Mouse (Mus musculus) adrenal gland, postnatal 25 days (tissue): ENCODE results near the gene Gm16181. TPM values are rescaled to one million over a fixed set of nuclear protein-coding genes. Genes with fewer than 3 reads are reported as not detected.

Source experiments
- DNase-seq: peaks from one replicate; pipeline ENCODE4 v3.0.0; 2021; ENCODE audit warnings: mixed read lengths
- long read RNA-seq: library from polyadenylated mRNA; stranded (forward); transcript quantifications from one replicate; pipeline ENCODE4 v2.0.0, GENCODE M21; 2021
- total RNA-seq: library from RNA; stranded (reverse); gene quantifications from 2 replicates; pipeline ENCODE4 v1.2.3, GENCODE M21; 2021

Gene Gm16181
- not detected in 2 replicates for total RNA-seq
- long read RNA-seq: 0 reads

DNA sequence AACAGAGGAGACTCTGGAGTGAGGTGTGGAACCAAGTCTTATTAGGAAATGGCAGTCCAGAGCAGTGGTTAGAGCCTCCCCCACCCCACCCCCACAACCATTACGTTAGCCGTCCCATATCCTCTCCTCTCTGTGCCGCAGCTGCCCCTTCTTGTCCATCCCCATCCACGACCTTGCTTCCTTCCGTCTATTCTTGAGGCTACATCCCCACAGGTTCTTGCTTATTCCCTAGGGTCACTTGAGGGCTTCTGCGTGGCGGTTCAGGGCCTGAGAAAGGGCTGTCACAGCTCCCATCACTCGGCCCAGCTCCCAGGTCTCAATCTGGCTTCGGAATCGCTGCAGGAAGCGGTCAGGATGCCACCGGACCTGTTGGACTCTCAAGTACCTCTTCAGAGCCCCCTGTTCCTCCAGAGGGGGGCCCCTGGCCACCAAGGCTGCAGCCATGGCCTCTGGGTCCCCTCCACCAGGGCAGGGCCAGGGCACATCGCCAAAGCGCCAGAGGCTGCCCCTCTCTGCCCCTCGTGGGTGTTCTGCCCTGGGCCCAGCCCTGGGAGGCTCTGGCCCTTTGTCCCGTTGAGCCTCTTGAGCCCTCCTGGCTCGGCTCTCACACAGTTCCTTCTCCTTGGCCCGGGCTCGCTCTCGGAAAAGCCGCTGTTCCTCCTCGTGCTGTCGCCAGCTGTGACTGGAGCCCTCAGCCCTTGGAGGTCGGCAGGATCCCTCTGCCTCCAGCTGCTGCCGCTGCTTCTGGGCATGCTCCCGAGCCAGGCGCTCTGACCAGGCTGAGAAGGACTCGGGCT, at the start of gene Gm16181:
Gene Gm16181, plus strand, starts transcription at position 679 of the 797 bp plus-strand sequence.
- DNase-seq: no peak

DNA sequence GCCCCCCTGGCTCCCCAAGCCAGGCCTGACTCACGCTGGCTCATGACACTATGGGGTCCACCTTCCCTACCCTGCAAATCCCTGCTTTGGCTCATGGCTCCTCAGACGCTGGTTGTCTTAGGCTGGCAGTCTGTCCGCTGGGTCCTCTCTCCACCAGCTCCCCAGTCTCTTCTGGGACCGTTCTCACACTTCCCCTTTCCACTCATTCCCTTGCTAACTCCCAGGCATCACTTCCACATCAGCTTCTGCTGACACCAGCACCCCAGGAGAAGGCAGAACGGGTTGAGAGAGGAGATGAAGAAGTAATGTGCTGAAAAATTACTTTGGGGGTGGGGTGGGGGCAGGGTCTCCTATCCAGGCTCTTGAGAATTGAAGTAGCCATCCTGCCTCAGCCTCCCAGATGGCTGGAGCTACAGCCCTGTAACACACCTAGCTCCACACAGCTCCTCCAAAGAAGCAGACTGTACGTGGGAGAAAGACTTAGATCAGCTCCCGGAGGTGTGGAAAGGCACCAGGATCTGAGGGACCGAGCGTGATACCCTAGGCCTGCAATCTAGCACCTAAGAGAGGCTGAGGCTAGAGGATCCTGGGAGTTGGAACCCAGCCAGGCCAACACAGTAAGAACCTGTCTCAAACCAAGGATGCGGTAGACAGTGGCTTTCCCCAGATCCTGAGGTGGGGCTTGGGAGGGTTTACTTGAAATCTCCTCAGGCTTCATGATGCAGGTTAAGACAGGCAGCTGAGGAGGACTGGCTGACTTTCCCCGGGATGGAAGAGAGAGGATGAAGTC, 48.0 kb upstream of the Gm16181 start:
- no peak for DNase-seq

GRCm38 (mm10) chr17:35173329-35173728, 47.3 kb upstream of the Gm16181 start:
- no peak for DNase-seq

DNA sequence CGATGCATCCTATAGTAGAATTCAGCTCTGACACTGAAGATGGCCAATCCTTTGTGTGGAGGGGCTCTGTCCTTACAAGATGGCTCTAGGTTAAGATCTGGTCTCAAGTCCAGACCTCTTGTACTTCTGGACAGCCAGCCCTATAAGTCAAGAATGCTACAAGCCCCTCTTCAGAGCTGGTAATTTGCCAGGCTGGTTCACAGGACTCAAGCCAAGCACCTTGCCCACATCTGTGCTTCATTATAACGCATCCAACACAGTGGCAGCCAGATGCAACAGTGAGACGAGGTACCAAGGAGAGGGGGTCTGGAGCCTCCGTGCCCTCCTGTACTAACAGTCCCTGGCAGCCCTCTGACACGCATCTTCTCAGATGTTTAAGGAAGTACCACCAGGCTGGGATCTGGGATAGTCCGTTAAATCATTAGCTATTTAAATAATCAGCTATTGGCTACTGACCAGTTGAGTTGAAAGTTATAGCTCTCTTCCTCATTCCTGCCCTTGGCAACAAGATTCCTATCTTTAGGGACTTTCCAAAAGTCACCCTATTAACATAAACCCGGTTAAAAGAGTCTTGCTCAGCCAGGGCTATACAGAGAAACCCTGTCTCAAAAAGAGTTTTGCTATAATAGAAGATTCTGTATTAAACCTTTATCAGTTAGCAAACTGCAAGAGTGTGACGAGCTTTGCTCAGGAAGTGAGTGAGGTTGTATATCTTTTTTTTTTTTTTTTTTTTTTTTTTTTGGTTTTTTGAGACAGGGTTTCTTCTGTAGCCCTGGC, 46.2 kb upstream of the Gm16181 start:
- DNase-seq: no peak

GRCm38 (mm10) chr17:35175382-35175781, 45.3 kb upstream of the Gm16181 start:
- DNase-seq: no peak

DNA sequence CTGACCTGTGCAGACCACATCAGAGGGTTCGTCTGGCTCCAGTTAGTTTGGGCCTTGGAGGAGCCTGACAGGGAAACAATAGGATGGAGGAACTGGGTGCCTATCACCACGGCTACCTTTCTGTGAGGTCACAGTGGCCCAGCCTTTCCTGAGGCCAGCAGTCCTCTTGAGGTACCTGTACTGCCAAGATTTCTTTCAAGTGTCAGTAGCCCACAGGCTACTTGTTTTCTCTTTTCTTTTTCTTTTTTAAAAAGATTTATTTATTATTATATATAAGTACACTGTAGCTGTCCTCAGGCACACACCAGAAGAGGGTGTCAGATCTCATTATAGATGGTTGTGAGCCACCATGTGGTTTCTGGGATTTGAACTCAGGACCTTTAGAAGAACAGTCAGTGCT, 44.7 kb upstream of the Gm16181 start, which contains the start of gene Aif1:
Gene Aif1, minus strand, starts transcription at position 101 of the 400 bp plus-strand sequence.
- DNase-seq: no peak

DNA sequence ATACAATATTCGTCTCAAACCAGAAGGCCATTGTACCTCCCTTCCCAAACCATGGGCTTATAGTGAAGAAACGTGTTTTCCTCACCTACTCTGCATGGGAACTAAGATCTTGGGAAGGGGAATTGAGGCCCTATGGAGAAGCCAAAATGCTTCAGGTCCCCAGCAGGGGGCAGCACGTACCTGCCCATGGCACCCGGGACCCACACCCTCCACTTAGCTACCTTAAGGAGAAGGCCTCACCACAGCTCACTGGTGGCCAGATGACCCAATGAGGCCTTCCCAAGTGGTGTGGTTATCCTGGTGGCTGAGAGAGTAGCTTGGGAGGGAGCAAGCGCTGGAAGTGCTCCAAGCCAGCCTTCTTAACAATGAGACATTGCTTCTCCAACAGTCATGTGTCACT, 42.1 kb upstream of the Gm16181 start:
- DNase-seq: peak; percentile 83

DNA sequence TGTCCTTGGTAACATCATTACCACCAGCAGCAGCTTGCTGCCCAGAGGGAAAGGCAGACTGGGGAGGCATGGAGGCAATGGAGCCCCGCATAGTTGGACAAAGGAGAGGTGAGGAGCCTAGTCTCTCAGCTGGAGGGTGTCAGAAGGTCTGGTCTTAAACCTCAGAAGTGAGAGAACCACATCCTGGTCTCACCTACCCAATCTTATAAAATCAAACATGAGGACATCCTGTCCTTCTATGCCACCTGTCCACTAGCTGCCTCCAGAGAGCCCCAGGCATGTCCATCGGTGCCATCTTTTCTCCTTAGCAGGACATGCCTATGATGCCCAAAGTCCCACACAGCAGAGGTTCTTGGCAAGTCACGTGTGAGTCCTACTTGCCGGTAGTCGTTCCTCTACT, 40.5 kb upstream of the Gm16181 start:
- no peak for DNase-seq

DNA sequence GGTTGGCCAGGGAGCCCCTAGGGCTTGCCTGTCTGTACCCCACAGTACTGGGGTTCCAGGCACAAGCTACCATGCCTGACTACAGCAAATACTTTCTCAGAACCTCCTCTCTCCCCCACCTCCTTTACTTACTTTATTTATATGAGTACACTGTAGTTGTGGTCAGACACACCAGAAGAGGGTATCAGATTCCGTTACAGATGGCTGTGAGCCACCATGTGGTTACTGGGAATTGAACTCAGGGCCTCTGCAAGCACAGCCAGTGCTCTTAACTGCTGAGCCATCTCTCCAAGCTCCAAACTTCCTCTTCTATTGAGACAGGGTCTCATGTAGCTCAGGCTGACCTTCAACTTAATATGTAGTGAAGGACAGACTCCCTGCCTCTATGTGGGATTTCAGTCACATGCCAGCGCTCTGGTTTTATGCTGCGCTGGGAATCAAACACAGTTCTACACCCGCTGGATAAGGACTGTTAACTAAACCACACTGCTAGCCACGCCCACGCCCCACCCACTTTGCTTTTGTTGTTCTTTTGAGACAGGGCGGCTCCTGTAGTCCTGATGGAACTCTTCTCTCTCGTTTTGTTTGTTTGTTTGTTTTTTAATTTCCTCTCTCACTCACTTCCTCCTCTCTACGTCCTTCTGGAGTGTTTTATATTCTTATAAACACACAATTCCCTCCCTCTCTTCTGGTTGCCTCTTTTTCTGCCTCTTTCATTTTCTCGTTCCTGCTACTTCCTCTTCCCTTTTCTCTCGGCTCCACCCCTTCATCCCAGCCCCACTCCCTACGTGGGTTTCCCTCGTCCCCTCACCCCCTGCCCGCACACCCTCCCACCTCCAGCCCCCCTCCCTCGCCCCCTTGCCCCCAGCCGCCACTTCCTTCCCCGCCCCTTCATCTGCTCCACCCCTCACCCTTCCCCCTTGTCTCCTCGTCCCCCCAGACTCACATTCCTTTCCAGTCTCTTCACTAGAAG, 34.7 kb upstream of the Gm16181 start:
- peak; percentile 80 for DNase-seq

DNA sequence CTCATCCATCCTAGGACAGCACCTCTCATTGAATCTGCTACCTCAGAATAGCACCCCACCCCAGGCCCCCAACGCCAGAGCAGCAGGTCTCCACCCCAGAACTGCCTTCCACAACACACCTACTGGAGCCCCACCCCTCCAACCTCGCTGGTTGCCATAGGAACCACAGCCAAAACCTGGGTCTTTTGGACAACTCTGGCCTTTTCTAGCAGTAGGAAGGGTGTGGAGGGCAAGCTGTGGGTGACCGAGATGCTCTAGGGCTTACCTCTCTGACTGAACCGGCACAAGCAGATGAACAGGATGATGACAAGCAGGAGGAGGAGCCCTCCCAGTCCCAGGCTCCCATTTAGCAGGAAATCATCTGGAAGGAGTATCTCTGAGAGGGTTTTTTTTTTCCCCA, 34.0 kb upstream of the Gm16181 start:
- DNase-seq: no peak

GRCm38 (mm10) chr17:35187345-35187744, 33.3 kb upstream of the Gm16181 start:
- no peak for DNase-seq

DNA sequence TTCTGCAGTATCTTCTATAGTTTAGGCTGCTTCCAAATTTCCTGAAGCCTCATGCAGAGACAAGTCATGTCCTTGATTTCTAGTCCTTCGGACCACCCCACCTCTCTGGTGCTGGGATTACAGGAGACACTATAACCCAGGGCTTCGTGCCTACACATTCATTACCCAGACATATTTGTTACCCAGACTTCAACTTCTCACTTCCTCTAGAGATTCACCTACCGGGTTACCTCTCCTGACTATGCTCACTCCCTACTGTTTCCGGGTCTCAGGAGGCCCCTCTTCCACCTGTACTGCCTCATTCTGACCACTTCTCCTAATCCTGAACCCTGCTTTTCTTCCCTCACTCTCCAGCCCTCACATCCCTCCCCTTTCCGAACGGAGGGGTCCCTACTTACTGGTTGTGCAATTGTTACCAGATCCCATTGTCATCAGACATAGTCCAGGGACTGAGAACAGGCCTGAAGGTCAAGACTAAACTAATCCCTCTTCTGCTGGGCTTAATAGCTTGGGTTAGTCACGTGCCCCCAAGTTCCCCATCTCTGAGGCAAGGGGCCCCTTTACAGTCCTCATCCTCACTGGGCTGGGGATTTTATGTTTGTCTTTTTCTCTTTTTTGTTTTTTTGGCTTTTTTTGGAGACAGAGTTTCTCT, 32.5 kb upstream of the Gm16181 start, which contains the start of gene Lst1:
Gene Lst1, minus strand, starts transcription at position 481 of the 652 bp plus-strand sequence.
- DNase-seq: no peak

DNA sequence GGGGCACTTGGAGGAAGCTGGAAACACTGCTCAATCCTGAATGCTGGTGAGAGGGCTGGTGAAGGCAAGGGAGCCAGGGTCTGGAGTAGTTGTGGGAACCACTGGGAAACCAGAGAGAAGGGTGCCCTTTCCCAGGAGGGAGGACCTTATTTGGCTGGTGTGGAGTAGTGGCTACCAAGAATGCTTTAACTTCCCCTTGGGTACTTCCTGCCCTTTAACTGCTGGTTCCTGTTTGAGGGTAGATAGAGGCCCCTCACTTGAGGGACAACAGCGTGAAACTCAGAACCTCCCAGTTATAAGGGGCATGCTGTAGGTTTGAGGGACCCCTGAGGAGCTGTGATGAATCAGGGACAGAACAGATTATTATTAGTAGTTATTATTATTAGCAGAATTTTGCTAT, 31.4 kb upstream of the Gm16181 start:
- DNase-seq: no peak

GRCm38 (mm10) chr17:35190096-35190495, 30.5 kb upstream of the Gm16181 start:
- no peak for DNase-seq

DNA sequence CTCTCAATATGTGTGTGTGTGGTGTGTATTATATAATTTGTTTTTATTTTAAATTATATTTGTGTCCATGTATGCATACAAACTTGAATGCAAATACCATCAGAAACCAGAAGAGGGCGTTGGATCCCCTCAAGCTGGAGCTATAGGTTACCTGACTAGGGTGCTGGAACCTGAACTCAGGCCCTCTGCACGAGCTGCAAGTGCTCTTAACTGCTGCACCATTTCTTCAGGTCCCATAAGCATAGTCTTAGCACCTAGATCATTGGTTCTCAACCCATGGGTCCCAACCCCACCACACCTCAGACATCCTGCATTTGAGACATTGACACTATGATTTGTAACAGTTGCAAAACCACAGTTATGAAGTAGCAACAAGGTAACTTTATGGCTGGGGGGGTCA, 28.9 kb upstream of the Gm16181 start:
- no peak for DNase-seq

GRCm38 (mm10) chr17:35192924-35193323, 27.7 kb upstream of the Gm16181 start:
- no peak for DNase-seq

GRCm38 (mm10) chr17:35193881-35194843, 26.5 kb upstream of the Gm16181 start, which contains the start of gene Ltb:
TSS of gene Ltb (plus strand) at chr17:35194439.
- DNase-seq: peak; percentile 48

- no peak for DNase-seq
Observed at GRCm38 (mm10) chr17:35194844-35195630, 25.6 kb upstream of the Gm16181 start.
